Mouse (Mus musculus) hindbrain, embryonic 13.5 days (tissue): ENCODE results near the gene Amd1. TPM values are rescaled to one million over a fixed set of nuclear protein-coding genes. Genes with fewer than 3 reads are reported as not detected.

Source experiments
- ATAC-seq: fragments of 200-750 bp; cut with Nextera tagmentation; 2 replicates; pipeline ENCODE4 v1.8.0; 2017; ENCODE audit warnings: moderate TSS enrichment; ENCODE audit not compliant: low FRiP score
- H3K27ac ChIP-seq: fragments of 300-500 bp; sonication (generic); 2 replicates; pipeline ENCODE4 v1.5.1; 2015; ENCODE audit warnings: inconsistent platforms, mild to moderate bottlenecking, moderate library complexity
- H3K27me3 ChIP-seq: fragments of 300-500 bp; sonication (generic); 2 replicates; pipeline ENCODE4 v1.6.1; 2015; ENCODE audit warnings: mild to moderate bottlenecking, inconsistent platforms
- H3K36me3 ChIP-seq: fragments of 300-500 bp; sonication (generic); 2 replicates; pipeline ENCODE4 v1.6.1; 2015; ENCODE audit warnings: mild to moderate bottlenecking, inconsistent platforms
- H3K4me1 ChIP-seq: fragments of 300-500 bp; sonication (generic); replicated peaks from 2 replicates; pipeline ENCODE4 v1.6.1; 2015; ENCODE audit warnings: inconsistent platforms
- H3K4me2 ChIP-seq: fragments of 300-500 bp; sonication (generic); 2 replicates; pipeline ENCODE4 v1.6.1; 2015; ENCODE audit warnings: inconsistent platforms, mild to moderate bottlenecking, moderate library complexity
- H3K4me3 ChIP-seq: fragments of 300-500 bp; sonication (generic); 2 replicates; pipeline ENCODE4 v1.5.1; 2015; ENCODE audit warnings: mild to moderate bottlenecking, inconsistent platforms
- H3K9ac ChIP-seq: fragments of 300-500 bp; sonication (generic); 2 replicates; pipeline ENCODE4 v1.6.1; 2015; ENCODE audit warnings: mild to moderate bottlenecking, inconsistent platforms
- H3K9me3 ChIP-seq: fragments of 300-500 bp; sonication (generic); 2 replicates; pipeline ENCODE4 v1.6.1; 2016; ENCODE audit warnings: inconsistent platforms
- WGBS: fragments of 180-500 bp; shearing (Covaris S2); methylation state at CpG from one replicate; pipeline ENCODE4 v1.1.7; 2015; 5-methylcytosine and 5-hydroxymethylcytosine counted together
- polyA plus RNA-seq: library from polyadenylated mRNA; unstranded; fragments of >200 nt; fragmentation: Nextera tagmentation; extraction: Ambion mirVana; gene quantifications from 2 replicates; pipeline ENCODE4 v1.2.1, GENCODE M21; 2015

Gene Amd1
- polyA plus RNA-seq, 1 experiment from 2014 or later: 40.4 TPM

DNA sequence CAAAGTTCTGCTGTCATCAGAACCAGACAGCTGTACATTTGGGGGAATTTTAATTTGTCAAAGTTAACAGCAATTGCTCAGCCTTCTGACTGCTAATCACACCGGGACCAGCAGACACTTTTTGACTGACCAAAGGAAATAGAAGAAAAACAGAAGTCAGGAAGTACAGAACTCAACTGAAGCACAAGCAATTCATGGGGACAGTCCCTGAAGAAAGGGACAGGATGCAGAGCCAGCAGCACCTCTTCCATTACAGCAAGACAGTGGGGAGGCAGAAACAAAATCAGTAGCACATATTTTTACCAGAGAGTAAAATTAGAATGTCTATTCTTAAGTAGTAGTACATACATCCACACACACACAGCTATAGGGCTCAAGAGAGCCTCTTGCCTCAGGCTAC is 15.2 kb downstream of the Amd1 start:
- no peaks in the 10 kb centered on the region for H3K27me3 ChIP-seq
- H3K4me3 ChIP-seq: no peak overlapping the region
- H3K9me3 ChIP-seq: no peaks in the 10 kb centered on the region
- no peak for ATAC-seq
- WGBS: 90% methylated on average over 1 of the region's 1 CpGs
- H3K4me1 ChIP-seq: no peaks in the 10 kb centered on the region
- no peak overlapping the region for H3K27ac ChIP-seq
- H3K36me3 ChIP-seq: peaks cover 45% of the 10 kb centered on the region
- no peak overlapping the region for H3K4me2 ChIP-seq
- no peak overlapping the region for H3K9ac ChIP-seq

DNA sequence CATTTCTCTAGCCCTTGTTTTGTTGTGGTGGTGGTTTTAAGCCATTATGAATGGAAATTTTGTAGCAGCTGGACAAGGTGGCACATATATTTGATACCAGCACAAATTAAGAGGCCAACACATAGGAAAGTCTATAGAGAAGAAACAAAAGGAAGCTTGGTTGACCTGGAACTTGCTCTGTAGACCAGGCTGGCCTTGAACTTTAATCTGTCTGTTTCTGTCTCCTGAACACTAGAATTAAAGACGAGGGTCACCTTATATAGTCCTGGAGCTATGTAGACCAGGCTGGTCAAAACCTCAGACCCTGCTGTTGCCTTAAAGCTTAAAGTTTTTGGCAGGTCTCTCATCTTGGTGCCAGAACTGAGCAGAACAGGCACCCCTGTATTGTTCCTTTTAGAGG is 16.4 kb downstream of the Amd1 start:
- 88% methylated on average over 1 of the region's 1 CpGs for WGBS
- Histone ChIP-seq H3K27ac (no peak overlapping the region), H3K4me2 (no peak overlapping the region), H3K36me3 (peaks cover 33% of the 10 kb centered on the region), H3K9ac (no peak overlapping the region), H3K27me3 (no peaks in the 10 kb centered on the region), H3K4me1 (no peaks in the 10 kb centered on the region), H3K9me3 (no peaks in the 10 kb centered on the region), H3K4me3 (no peak overlapping the region)
- no peak for ATAC-seq

DNA sequence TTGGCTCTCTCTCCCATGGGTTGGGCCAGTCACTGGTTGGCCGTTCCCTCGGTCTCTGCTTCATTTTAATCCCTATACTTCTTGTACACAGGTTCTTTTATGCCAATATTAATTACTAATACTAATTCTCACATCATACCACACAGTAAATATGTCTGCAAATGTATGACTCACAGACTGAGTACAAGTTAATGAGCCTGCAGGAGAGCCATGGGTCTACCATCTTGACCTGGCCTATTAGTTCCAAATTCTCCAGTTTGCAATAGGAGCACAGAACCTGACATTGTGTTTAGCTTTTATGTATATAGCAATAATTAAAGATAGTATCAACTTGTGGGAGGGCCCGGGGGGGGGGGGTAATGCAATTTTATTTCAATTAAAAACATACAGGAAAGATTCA is 17.0 kb downstream of the Amd1 start:
- H3K27me3 ChIP-seq: no peaks in the 10 kb centered on the region
- ATAC-seq: no peak
- H3K4me2 ChIP-seq: no peak overlapping the region
- 90% methylated on average over 3 of the region's 3 CpGs for WGBS
- no peak overlapping the region for H3K9ac ChIP-seq
- H3K4me1 ChIP-seq: no peaks in the 10 kb centered on the region
- H3K9me3 ChIP-seq: no peaks in the 10 kb centered on the region
- peaks cover 32% of the 10 kb centered on the region for H3K36me3 ChIP-seq
- H3K4me3 ChIP-seq: no peak overlapping the region
- no peak overlapping the region for H3K27ac ChIP-seq

DNA sequence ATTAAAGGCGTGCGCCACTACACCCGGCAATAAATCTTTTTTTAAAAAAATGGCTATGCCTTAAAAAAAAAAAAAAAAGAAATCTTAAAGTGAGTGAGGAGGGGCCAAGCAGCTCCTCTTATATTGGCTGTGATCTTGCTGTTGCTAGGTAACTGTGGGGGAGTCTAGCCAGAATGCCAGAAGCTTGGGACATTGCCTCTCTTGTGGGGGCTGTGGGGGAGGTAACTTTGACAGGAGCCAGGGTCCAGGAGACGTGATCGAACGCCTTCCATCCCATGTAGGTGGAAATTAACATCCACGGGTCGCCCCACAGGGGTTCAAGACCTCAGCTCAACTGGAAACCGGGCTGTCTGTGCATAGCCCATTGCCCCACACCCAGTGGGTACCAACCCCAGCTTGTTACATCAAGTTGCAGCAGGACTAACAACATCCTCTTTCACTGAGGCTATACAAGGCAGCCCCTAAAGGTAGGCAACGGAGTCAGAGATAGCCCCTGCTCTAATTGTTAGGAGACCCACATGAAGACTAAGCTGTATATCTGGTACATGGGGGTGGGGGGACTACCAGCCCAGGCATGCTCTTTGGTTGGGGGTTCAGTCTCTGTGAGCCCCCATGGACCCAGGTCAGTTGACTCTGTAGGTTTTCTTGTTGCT is 17.7 kb downstream of the Amd1 start:
- Histone ChIP-seq H3K27me3 (no peaks in the 10 kb centered on the region), H3K9ac (no peak overlapping the region), H3K4me2 (no peak overlapping the region), H3K4me3 (no peak overlapping the region), H3K36me3 (peaks cover 27% of the 10 kb centered on the region), H3K27ac (no peak overlapping the region), H3K9me3 (no peaks in the 10 kb centered on the region), H3K4me1 (no peaks in the 10 kb centered on the region)
- 72% methylated on average over 10 of the region's 10 CpGs for WGBS
- no peak for ATAC-seq

DNA sequence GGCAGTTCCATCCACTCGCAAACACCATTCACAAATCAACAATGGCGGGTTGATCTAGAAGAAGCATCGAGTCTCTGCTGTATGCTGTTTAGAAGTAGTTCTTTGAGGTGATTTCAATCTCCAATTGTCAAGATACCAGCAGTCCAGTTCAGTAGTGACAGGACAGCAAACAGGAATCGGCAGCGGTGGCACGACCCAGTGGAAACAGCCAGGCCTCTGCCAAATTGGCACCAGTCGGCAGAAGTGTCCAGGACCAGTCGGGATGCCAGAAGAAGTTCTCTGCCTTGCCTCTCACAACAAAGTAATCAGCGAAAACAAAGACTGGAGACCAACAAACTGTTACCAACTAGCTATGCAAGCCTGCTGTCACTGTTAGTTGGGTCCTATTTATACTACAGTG is 18.4 kb downstream of the Amd1 start:
- Histone ChIP-seq H3K36me3 (peaks cover 27% of the 10 kb centered on the region), H3K4me1 (no peaks in the 10 kb centered on the region), H3K9me3 (no peaks in the 10 kb centered on the region), H3K9ac (no peak overlapping the region), H3K27me3 (no peaks in the 10 kb centered on the region), H3K27ac (no peak overlapping the region), H3K4me3 (no peak overlapping the region), H3K4me2 (no peak overlapping the region)
- WGBS: 94% methylated on average over 9 of the region's 9 CpGs
- ATAC-seq: no peak

DNA sequence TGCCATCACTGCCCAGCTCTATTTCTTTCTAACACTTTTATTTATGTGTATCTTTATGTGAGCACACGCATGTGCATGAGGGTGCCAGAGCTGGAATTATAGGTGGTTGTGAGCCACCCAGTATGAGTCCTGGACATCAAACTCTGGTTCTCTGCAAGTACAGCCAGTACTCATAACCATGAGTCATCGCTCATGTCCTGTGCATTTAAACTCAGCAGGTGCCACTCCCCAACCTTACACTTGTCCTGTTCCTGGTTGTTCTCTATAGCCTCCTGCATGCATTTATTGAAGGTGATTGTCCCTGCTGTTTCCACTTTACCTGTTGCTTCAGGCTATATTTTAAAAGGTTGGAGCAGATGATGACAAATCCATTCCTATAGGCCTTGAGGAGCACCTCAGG is 20.4 kb downstream of the Amd1 start:
- 95% methylated on average over 2 of the region's 2 CpGs for WGBS
- Histone ChIP-seq H3K4me1 (no peaks in the 10 kb centered on the region), H3K36me3 (peaks cover 24% of the 10 kb centered on the region), H3K4me2 (no peak overlapping the region), H3K4me3 (no peak overlapping the region), H3K27ac (no peak overlapping the region), H3K9ac (no peak overlapping the region), H3K9me3 (no peaks in the 10 kb centered on the region), H3K27me3 (no peaks in the 10 kb centered on the region)
- no peak for ATAC-seq

DNA sequence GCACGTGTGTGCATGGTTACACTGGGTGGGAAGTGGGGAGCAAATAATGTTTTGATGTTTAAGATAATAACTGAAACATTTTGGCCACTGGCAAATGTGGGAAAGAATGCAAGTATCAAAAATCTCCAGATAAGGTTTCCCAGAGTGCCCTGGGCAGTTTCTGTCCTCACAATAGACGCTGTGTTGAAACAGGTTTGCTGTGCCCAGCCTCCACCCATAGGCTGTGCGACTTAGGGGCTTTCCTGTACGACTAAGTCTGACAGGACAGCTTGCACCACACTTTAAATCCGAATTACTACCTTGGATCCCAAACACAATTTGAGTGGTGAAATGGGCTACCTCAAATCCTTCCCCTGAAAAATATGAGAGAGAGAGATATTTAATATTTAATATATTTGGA is 23.7 kb downstream of the Amd1 start:
- H3K9me3 ChIP-seq: no peaks in the 10 kb centered on the region
- no peak overlapping the region for H3K4me3 ChIP-seq
- no peaks in the 10 kb centered on the region for H3K27me3 ChIP-seq
- no peak for ATAC-seq
- H3K9ac ChIP-seq: no peak overlapping the region
- peaks cover 6% of the 10 kb centered on the region; the same call in 1 of the 2 replicates for H3K36me3 ChIP-seq
- 75% methylated on average over 5 of the region's 5 CpGs for WGBS
- H3K4me1 ChIP-seq: no peaks in the 10 kb centered on the region
- H3K4me2 ChIP-seq: no peak overlapping the region
- H3K27ac ChIP-seq: no peak overlapping the region

DNA sequence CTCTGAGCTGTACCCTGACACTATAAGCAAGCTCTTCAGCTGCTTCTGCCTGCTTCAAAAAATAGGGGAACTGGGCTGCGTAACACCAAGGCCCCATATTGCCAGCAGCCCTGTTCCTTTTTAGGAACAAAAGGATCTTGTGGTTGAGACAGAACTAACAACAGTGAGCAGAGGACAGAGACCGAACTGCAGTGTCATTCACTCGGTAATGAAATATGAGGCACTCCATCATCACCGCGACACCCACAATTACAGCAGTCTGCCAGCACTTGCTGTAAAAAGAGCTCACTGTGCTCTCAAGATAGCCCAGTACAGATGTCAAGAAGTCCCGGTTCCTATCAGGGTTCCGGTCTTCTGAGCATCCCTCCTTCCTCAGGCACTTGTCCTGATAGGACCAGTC is 26.0 kb downstream of the Amd1 start:
- Histone ChIP-seq H3K4me2 (no peak overlapping the region), H3K4me3 (no peak overlapping the region), H3K9me3 (no peaks in the 10 kb centered on the region), H3K36me3 (no peaks in the 10 kb centered on the region), H3K27ac (no peak overlapping the region), H3K27me3 (no peaks in the 10 kb centered on the region), H3K4me1 (no peaks in the 10 kb centered on the region), H3K9ac (peak overlapping the region; percentile 3; the same call in 1 of the 2 replicates)
- ATAC-seq: no peak
- 69% methylated on average over 7 of the region's 7 CpGs for WGBS

DNA sequence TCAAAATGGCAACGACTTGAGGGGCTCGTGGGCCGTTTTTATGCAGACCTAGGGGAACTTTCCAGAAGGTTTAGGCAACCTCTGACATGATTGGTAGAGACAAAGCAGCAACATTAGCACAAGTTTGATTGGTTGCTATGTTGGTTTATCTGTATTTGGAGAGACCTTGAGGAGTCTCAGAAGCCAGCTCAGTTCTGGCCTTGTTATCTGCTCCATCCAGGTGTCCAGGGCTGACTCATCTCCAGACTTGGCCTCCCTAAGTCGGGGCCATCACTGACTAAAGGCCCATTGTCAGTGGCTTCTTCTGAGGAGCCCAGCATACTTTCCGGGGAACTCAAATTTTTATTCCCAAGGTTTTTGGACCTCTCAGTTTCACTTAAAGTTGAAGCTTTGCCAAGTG is 28.0 kb downstream of the Amd1 start:
- Histone ChIP-seq H3K4me1 (no peaks in the 10 kb centered on the region), H3K4me3 (no peak overlapping the region), H3K27ac (no peak overlapping the region), H3K9ac (no peak overlapping the region), H3K36me3 (no peaks in the 10 kb centered on the region), H3K27me3 (no peaks in the 10 kb centered on the region), H3K9me3 (no peaks in the 10 kb centered on the region), H3K4me2 (no peak overlapping the region)
- WGBS: 82% methylated on average over 5 of the region's 5 CpGs
- ATAC-seq: no peak

DNA sequence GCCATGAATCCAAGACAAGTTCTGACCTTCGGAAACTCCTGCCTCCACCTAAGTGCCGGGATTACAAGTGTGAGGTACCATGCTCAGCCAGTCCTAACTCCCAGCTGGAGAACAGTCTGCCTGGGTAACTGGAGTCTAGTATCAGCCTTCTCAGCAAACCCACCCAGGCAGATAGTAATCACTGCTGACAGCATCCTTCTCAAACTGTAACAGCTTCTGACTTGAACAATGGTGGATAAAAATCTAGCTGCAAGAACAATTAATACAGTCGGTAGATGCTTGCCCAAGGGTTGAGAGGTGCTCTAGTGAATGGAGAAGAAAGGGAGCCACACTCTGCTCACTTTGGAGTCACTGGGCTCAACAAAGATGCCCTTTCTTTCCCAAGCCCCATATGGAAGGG is 30.8 kb downstream of the Amd1 start:
- no peak for ATAC-seq
- H3K4me1 ChIP-seq: no peaks in the 10 kb centered on the region
- H3K4me3 ChIP-seq: no peak overlapping the region
- no peaks in the 10 kb centered on the region for H3K27me3 ChIP-seq
- H3K9me3 ChIP-seq: no peaks in the 10 kb centered on the region
- no peak overlapping the region for H3K27ac ChIP-seq
- WGBS: 84% methylated on average over 3 of the region's 3 CpGs
- no peak overlapping the region for H3K4me2 ChIP-seq
- H3K9ac ChIP-seq: no peak overlapping the region
- no peaks in the 10 kb centered on the region for H3K36me3 ChIP-seq

DNA sequence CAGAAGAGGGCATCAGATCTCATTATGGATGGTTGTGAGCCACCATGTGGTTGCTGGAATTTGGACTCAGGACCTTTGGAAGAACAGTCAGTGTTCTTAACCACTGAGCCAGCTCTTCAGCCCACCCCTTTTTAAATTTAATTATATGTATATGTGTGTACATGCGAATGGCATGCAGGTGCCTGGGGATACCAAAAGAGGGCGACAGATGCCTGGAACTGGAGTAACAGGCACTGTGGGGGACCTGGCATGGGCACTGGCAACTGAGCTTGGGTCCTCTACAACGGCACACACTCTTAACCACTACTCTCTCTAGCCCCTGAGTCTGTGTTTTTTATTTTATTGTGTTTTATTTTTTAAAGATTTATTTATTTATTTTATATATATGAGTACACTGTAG is 37.1 kb downstream of the Amd1 start:
- no peak overlapping the region for H3K4me2 ChIP-seq

DNA sequence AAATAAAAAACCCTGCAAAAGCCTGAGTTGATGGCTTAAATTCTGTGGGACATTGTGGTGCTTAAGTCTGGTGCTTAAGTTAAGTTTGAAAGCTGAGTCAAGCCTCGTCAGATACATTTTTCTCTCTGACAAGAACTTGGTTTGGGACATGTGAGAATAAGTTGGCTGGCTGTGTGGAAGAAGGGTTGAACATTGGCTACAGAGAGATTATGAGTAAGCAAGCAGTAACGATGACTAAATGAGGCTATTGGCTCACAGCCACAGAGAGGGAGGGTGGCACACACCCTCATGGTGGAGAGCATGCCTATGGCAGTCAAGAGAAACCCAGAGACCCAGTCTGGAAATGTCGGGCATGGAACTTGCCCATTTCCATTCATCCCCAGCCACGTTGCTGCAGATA is 38.3 kb downstream of the Amd1 start:
- WGBS: 85% methylated on average over 4 of the region's 4 CpGs
- no peaks in the 10 kb centered on the region for H3K9me3 ChIP-seq
- H3K4me2 ChIP-seq: no peak overlapping the region
- no peak overlapping the region for H3K9ac ChIP-seq
- no peak overlapping the region for H3K27ac ChIP-seq
- no peaks in the 10 kb centered on the region for H3K36me3 ChIP-seq
- H3K4me3 ChIP-seq: no peak overlapping the region
- no peaks in the 10 kb centered on the region for H3K27me3 ChIP-seq
- H3K4me1 ChIP-seq: 0 out of 2 replicates have a peak, but pooled peaks cover 1% of the 10 kb centered on the region
- no peak for ATAC-seq

More for the DNA sequence above, 37.1 kb downstream of the Amd1 start:
- no peak overlapping the region for H3K4me3 ChIP-seq
- H3K27ac ChIP-seq: no peak overlapping the region
- 90% methylated on average over 3 of the region's 3 CpGs for WGBS
- no peak overlapping the region for H3K9ac ChIP-seq
- no peaks in the 10 kb centered on the region for H3K27me3 ChIP-seq
- H3K4me1 ChIP-seq: no peaks in the 10 kb centered on the region
- no peaks in the 10 kb centered on the region for H3K9me3 ChIP-seq
- H3K36me3 ChIP-seq: no peaks in the 10 kb centered on the region
- ATAC-seq: no peak

DNA sequence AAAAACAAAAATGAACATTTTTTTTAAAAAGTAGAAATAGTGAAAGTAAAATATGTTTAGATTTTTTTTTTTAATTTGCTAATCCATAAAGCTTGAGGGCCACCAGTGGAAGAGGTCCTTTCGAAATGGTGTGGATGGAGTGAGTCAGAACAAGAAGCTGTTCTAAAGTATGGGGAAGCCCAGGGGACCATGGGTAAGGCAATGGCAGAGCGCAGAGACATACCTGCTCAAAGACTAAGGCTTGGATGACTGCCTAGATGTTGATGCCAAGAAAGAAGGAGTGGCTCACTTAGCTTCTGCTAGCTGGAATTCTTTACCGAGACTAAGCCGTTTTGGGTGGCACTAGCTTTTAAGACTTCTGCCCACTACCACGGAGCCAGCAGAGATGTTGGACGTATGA is 39.8 kb downstream of the Amd1 start:
- no peak overlapping the region for H3K4me2 ChIP-seq
- H3K27ac ChIP-seq: no peak overlapping the region
- WGBS: 88% methylated on average over 6 of the region's 6 CpGs
- H3K4me1 ChIP-seq: 0 out of 2 replicates have a peak, but pooled peaks cover 4% of the 10 kb centered on the region
- no peaks in the 10 kb centered on the region for H3K9me3 ChIP-seq
- H3K9ac ChIP-seq: no peak overlapping the region
- ATAC-seq: no peak
- H3K36me3 ChIP-seq: no peaks in the 10 kb centered on the region
- no peaks in the 10 kb centered on the region for H3K27me3 ChIP-seq
- no peak overlapping the region for H3K4me3 ChIP-seq
